Mouse (Mus musculus): ENCODE results near the gene Scrn2.

DNA sequence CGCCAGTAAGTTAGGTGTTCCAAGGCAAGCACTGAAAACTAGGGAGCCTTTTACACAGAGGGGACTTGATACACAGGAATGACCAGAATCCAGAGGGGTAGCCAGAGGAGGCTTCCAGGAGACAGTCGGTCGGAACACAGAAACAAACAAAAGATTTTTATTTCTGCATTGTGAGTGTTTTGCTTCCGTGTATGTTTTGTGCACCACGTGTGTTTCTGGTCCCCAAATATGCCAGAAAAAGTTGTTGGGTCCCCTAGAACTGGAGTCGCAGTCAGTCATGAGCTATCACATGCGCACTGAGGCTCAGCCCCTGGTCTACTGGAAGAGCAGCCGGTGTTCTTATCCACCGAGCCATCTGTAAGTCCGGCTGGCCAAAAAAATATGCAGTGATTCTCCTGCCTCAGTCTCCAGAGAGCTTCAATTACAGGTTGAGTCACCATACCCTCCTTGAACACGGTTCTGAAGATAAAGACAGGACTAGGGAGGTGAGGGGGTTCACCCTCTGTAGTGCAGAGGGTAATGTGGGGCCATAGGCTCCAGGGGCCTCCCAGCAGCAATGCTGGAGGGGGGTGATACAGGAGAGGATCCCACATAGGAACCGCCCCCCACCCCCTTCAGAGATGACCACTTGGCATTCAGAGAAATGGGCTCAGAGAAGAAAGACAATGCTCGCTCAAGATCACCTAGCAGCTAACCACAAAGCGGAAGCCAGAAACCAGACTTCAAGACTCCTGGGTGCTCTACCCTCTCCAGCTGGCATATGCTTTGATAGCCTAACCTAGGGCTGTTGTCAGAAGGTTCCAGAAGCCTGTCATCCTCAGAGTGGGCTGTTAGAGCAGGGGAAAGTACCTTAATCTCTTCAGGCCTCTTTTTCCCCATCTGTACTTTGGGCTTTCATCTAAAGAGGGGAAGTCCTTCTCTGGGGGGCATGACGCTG lies 33.6 kb upstream of the Scrn2 start:
- TF ChIP-seq CTCF (IDR thresholded peaks at IDR 0.05; ENCODE audit: control insufficient read depth, insufficient read depth, low read length) (no peak), POLR2A (IDR thresholded peaks at IDR 0.05; ENCODE audit: borderline replicate concordance, control insufficient read depth, low read depth, low read length) (no peak)

All from bone marrow, adult 2 months (tissue).